24 mouse cellular contexts compared by ENCODE assay signal in the genomic region with DNA sequence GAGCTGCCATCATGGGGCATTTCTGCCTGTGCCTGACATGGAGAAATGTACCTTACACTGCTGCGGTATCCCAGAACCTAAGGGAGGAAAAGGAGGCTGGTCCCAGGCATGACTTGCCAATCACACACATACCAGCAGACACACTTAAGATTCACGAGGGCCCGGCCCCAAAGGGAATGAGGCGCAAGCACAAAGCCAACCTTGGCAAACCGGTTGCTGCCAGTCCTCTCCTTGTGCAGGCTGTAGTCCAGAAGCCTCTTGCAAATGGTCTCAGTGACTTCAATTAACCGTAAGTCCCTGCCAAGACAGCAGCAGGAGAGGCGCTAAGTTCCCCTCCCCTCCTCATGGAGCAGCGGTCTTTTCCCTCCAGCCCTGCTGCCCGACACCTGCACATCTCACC. TPM values are rescaled to one million over a fixed set of nuclear protein-coding genes. Genes with fewer than 3 reads are reported as not detected.
A peak's percentile ranks its signal among the peaks of the same experiment; 100 is the strongest.
DNase-seq lines count a peak whose midpoint lies in the region; ATAC-seq and TF ChIP-seq lines count a peak whose summit lies in the region.
"Had no signal": no experiment of that assay in that cellular context is flagged by ENCODE, and none has a peak within 500 bp of the region (broad histone marks: within the 10 kb centered on the region; RNA-seq: fewer than 3 reads in every experiment).

No protein-coding gene starts in this region.

- no peak overlapping the region for H3K4me3 ChIP-seq in lung, adult 2 months (replicated peaks; ENCODE audit: extremely low read depth, low read depth, low read length)
- H3K4me3 ChIP-seq in heart, adult 2 months: no peak overlapping the region
- H3K4me3 ChIP-seq: embryonic facial prominence, embryonic 13.5 days; forebrain, embryonic 13.5 days; heart, embryonic 13.5 days; hindbrain, embryonic 12.5 days had no signal

- H3K4me1 ChIP-seq in lung, adult 2 months (ENCODE audit: control insufficient read depth, insufficient read depth, low read length): no peaks in the 10 kb centered on the region
- H3K4me1 ChIP-seq in heart, adult 2 months (ENCODE audit: control insufficient read depth, insufficient read depth, low read length): no peaks in the 10 kb centered on the region
- H3K4me1 ChIP-seq: embryonic facial prominence, embryonic 13.5 days; forebrain, embryonic 13.5 days; heart, embryonic 13.5 days; hindbrain, embryonic 12.5 days had no signal

- H3K36me3 ChIP-seq in heart, adult 2 months (ENCODE audit: control insufficient read depth, insufficient read depth, low read length): no peaks in the 10 kb centered on the region

- no peak overlapping the region for H3K9ac ChIP-seq in heart, adult 2 months (ENCODE audit: low read depth, low read length)
- H3K9ac ChIP-seq: embryonic facial prominence, embryonic 13.5 days; forebrain, embryonic 13.5 days; forebrain, postnatal 0 days; heart, embryonic 13.5 days; hindbrain, embryonic 12.5 days had no signal

- no peaks in the 10 kb centered on the region for H3K27me3 ChIP-seq in heart, adult 2 months (ENCODE audit: control insufficient read depth, insufficient read depth, low read length)
- H3K27me3 ChIP-seq: embryonic facial prominence, embryonic 13.5 days; forebrain, embryonic 13.5 days; heart, embryonic 13.5 days; hindbrain, embryonic 12.5 days; Patski had no signal

- H3K27ac ChIP-seq in heart, adult 2 months: no peak overlapping the region
- H3K27ac ChIP-seq: embryonic facial prominence, embryonic 13.5 days; forebrain, embryonic 13.5 days; heart, embryonic 13.5 days; hindbrain, embryonic 12.5 days had no signal

- WGBS in lung, adult 2 months: 75% methylated on average over 9 of the region's 9 CpGs
- WGBS in heart, adult 2 months: 89% methylated on average over 9 of the region's 9 CpGs

- TF ChIP-seq EP300 in heart, adult 2 months (IDR thresholded peaks at IDR 0.05; ENCODE audit: insufficient read depth, low read depth, low read length): no peak

- TF ChIP-seq CTCF in lung, adult 2 months (IDR thresholded peaks at IDR 0.05; ENCODE audit: insufficient read depth, low read length): no peak
- no peak for TF ChIP-seq CTCF in heart, adult 2 months (IDR thresholded peaks at IDR 0.05)

- DNase-seq in cerebellum, postnatal 10 days: peak; percentile 29 to 30
- DNase-seq in cerebellum, adult 9-11 months: no peak
- peak; percentile 41 for DNase-seq in ES-CJ7 (ENCODE audit: low read depth, low spot score)
- peak; percentile 43 for DNase-seq in lung, adult 2 months
- peak; percentile 24 for DNase-seq in lung, postnatal 14 days
- no peak for DNase-seq in B cell, adult 2 months
- DNase-seq in heart, adult 2 months: no peak
- DNase-seq: adrenal gland, adult 8-10 months; adrenal gland, postnatal 36 days; cerebellum, adult 2 months; cerebellum, postnatal 25 days; forebrain, postnatal 0 days; gastrocnemius, postnatal 25 days; heart, postnatal 36 days had no signal

- intact Hi-C loops in heart, adult 2 months (cut with DNase I): no loop called here

- no peaks in the 10 kb centered on the region for H3K79me2 ChIP-seq in heart, adult 2 months (replicated peaks; ENCODE audit: control insufficient read depth, insufficient read depth, low read length)

- TF ChIP-seq POLR2A in lung, adult 2 months (IDR thresholded peaks at IDR 0.05; ENCODE audit: borderline replicate concordance, extremely low read depth, low read depth, low read length): no peak
- no peak for TF ChIP-seq POLR2A in heart, adult 2 months (IDR thresholded peaks at IDR 0.05; ENCODE audit: insufficient read depth, low read depth, low read length)

- ATAC-seq in erythroblast, adult 5-6 weeks (replicated peaks; ENCODE audit: low FRiP score, poor library complexity, severe bottlenecking): no peak
- ATAC-seq: forebrain, embryonic 13.5 days; forebrain, postnatal 0 days; hindbrain, embryonic 16.5 days; Patski had no signal

RNA-seq across cellular contexts. Expression of gene Cnpy3, which starts 9.0 kb away (rescaled TPM):
- 54.9 and 59.7 TPM in 2 replicates for polyA plus RNA-seq in lung, adult 2 months (2012; rRNA removed)
- 6.9 and 8.8 TPM in 2 replicates for total RNA-seq in erythroblast, adult 5-6 weeks (2015; ENCODE audit: low replicate concordance)
- total RNA-seq in erythroblast, adult 5-6 weeks (2017; ENCODE audit: low replicate concordance): 7.7 and 18.2 TPM in 2 replicates
- total RNA-seq in heart, adult 2 months (2021): 10 to 100 TPM; 19.8 to 21.5 TPM
- polyA plus RNA-seq in heart, adult 2 months (2012; rRNA removed): 19.7 and 20.7 TPM in 2 replicates

RNA-seq across cellular contexts. Expression of gene Gnmt, which starts 14.0 kb away (rescaled TPM):
- 13.4 and 14.1 TPM in 2 replicates for polyA plus RNA-seq in lung, adult 2 months (2012; rRNA removed)
- not detected in 2 replicates for total RNA-seq in erythroblast, adult 5-6 weeks (2015; ENCODE audit: low replicate concordance)
- not detected in 2 replicates for total RNA-seq in erythroblast, adult 5-6 weeks (2017; ENCODE audit: low replicate concordance)
- 1 to 10 TPM; 2.8 to 4.4 TPM for total RNA-seq in heart, adult 2 months (2021)
- polyA plus RNA-seq in heart, adult 2 months (2012; rRNA removed): 3.3 and 5.1 TPM in 2 replicates
- total RNA-seq: forebrain, postnatal 0 days; granulocyte monocyte progenitor cell, adult 5-6 weeks had no signal

RNA-seq across cellular contexts. Expression of gene Ptcra, which starts 20.5 kb away (rescaled TPM):
- polyA plus RNA-seq in lung, adult 2 months (2012; rRNA removed): not detected in 2 replicates
- not detected in 2 replicates for total RNA-seq in erythroblast, adult 5-6 weeks (2015; ENCODE audit: low replicate concordance)
- not detected in 2 replicates for total RNA-seq in erythroblast, adult 5-6 weeks (2017; ENCODE audit: low replicate concordance)
- not detected for total RNA-seq in heart, adult 2 months (2021)
- polyA plus RNA-seq in heart, adult 2 months (2012; rRNA removed): 0.08 and 0.12 TPM in 2 replicates
- total RNA-seq: adrenal gland, adult 8-10 months; adrenal gland, postnatal 36 days; forebrain, postnatal 0 days; gastrocnemius, adult 18-20 months; gastrocnemius, postnatal 25 days; granulocyte monocyte progenitor cell, adult 5-6 weeks; heart, postnatal 36 days had no signal
- polyA plus RNA-seq: heart, postnatal 0 days; hindbrain, embryonic 16.5 days had no signal

RNA-seq across cellular contexts. Expression of gene 2310039H08Rik, which starts 29.4 kb away (rescaled TPM):
- 65.3 and 79.1 TPM in 2 replicates for polyA plus RNA-seq in lung, adult 2 months (2012; rRNA removed)
- 5.6 and 7.5 TPM in 2 replicates for total RNA-seq in erythroblast, adult 5-6 weeks (2015; ENCODE audit: low replicate concordance)
- 0.34 TPM in 1 of 2 replicates, not detected in the other for total RNA-seq in erythroblast, adult 5-6 weeks (2017; ENCODE audit: low replicate concordance)
- total RNA-seq in heart, adult 2 months (2021): 10 to 100 TPM; 22.6 to 30.4 TPM
- polyA plus RNA-seq in heart, adult 2 months (2012; rRNA removed): 43.6 and 45.4 TPM in 2 replicates

RNA-seq across cellular contexts. Expression of gene Pex6, which starts 31.7 kb away (rescaled TPM):
- 60.6 and 80.4 TPM in 2 replicates for polyA plus RNA-seq in lung, adult 2 months (2012; rRNA removed)
- 1.9 and 3.8 TPM in 2 replicates for total RNA-seq in erythroblast, adult 5-6 weeks (2015; ENCODE audit: low replicate concordance)
- total RNA-seq in erythroblast, adult 5-6 weeks (2017; ENCODE audit: low replicate concordance): 2.8 and 3.9 TPM in 2 replicates
- 10 to 100 TPM; 33.4 to 36.5 TPM for total RNA-seq in heart, adult 2 months (2021)
- 33.7 and 34.1 TPM in 2 replicates for polyA plus RNA-seq in heart, adult 2 months (2012; rRNA removed)

Comparison
In these comparisons a context has a peak if more than half of its experiments do, and no peak if none do; other contexts are left out.
1. DNase-seq: peak in cerebellum, postnatal 10 days (2 of 2), ES-CJ7 (single experiment), lung, adult 2 months (single experiment) and lung, postnatal 14 days (single experiment); none in cerebellum, adult 9-11 months (single experiment), B cell, adult 2 months (0 of 2) and heart, adult 2 months (0 of 2).